Mouse (Mus musculus): ENCODE measurements around the gene Pak1ip1. TPM values are rescaled to one million over a fixed set of nuclear protein-coding genes. Genes with fewer than 3 reads are reported as not detected.

Gene Pak1ip1
- total RNA-seq, 2 experiments from 2014 or later: 41.6 to 44.1 TPM

GRCm38 (mm10) chr13:41016797-41017405 is 16.1 kb downstream of the Pak1ip1 start:
- no peak for TF ChIP-seq CTCF (conservative IDR thresholded peaks at IDR 0.05)
- peak overlapping the region; percentile 92 for H3K27ac ChIP-seq
- no peak for DNase-seq (ENCODE audit: low spot score in 2 of 2)
- peak overlapping the region; percentile 91 for H3K4me3 ChIP-seq

- no peak for TF ChIP-seq CTCF (conservative IDR thresholded peaks at IDR 0.05)
- H3K27ac ChIP-seq: no peak overlapping the region
- DNase-seq (ENCODE audit: low spot score in 2 of 2): no peak
- H3K4me3 ChIP-seq: no peak overlapping the region
Observed at GRCm38 (mm10) chr13:41017832-41018231, 17.0 kb downstream of the Pak1ip1 start.

GRCm38 (mm10) chr13:41018236-41018635 is 17.4 kb downstream of the Pak1ip1 start:
- no peak overlapping the region for H3K27ac ChIP-seq
- TF ChIP-seq CTCF (conservative IDR thresholded peaks at IDR 0.05): no peak
- no peak for DNase-seq (ENCODE audit: low spot score in 2 of 2)
- no peak overlapping the region for H3K4me3 ChIP-seq

GRCm38 (mm10) chr13:41018756-41019591 is 18.2 kb downstream of the Pak1ip1 start:
- no peak overlapping the region for H3K27ac ChIP-seq
- no peak for TF ChIP-seq CTCF (conservative IDR thresholded peaks at IDR 0.05)
- DNase-seq (ENCODE audit: low spot score in 2 of 2): no peak
- H3K4me3 ChIP-seq: no peak overlapping the region

- no peak overlapping the region for H3K27ac ChIP-seq
- TF ChIP-seq CTCF (conservative IDR thresholded peaks at IDR 0.05): no peak
- DNase-seq (ENCODE audit: low spot score in 2 of 2): no peak
- H3K4me3 ChIP-seq: no peak overlapping the region
Observed at GRCm38 (mm10) chr13:41020494-41020893, 19.7 kb downstream of the Pak1ip1 start.

GRCm38 (mm10) chr13:41021607-41022006 is 20.8 kb downstream of the Pak1ip1 start:
- no peak for TF ChIP-seq CTCF (conservative IDR thresholded peaks at IDR 0.05)
- Histone ChIP-seq H3K27ac (no peak overlapping the region), H3K4me3 (no peak overlapping the region)
- DNase-seq (ENCODE audit: low spot score in 2 of 2): no peak

GRCm38 (mm10) chr13:41022099-41022498 is 21.3 kb downstream of the Pak1ip1 start:
- no peak for TF ChIP-seq CTCF (conservative IDR thresholded peaks at IDR 0.05)
- DNase-seq (ENCODE audit: low spot score in 2 of 2): no peak
- no peak overlapping the region for H3K4me3 ChIP-seq
- no peak overlapping the region for H3K27ac ChIP-seq

- no peak overlapping the region for H3K4me3 ChIP-seq
- no peak for TF ChIP-seq CTCF (conservative IDR thresholded peaks at IDR 0.05)
- no peak for DNase-seq (ENCODE audit: low spot score in 2 of 2)
- no peak overlapping the region for H3K27ac ChIP-seq
Observed at GRCm38 (mm10) chr13:41030098-41030497, 29.3 kb downstream of the Pak1ip1 start.

- TF ChIP-seq CTCF (conservative IDR thresholded peaks at IDR 0.05): no peak
- no peak overlapping the region for H3K4me3 ChIP-seq
- no peak overlapping the region for H3K27ac ChIP-seq
- no peak for DNase-seq (ENCODE audit: low spot score in 2 of 2)
Observed at GRCm38 (mm10) chr13:41042511-41042910, 41.7 kb downstream of the Pak1ip1 start.

GRCm38 (mm10) chr13:41045901-41046300 is 45.1 kb downstream of the Pak1ip1 start:
- no peak for DNase-seq (ENCODE audit: low spot score in 2 of 2)
- H3K4me3 ChIP-seq: no peak overlapping the region
- H3K27ac ChIP-seq: no peak overlapping the region
- no peak for TF ChIP-seq CTCF (conservative IDR thresholded peaks at IDR 0.05)

- Histone ChIP-seq H3K4me3 (no peak overlapping the region), H3K27ac (no peak overlapping the region)
- peak; percentile 68 for TF ChIP-seq CTCF (conservative IDR thresholded peaks at IDR 0.05)
- no peak for DNase-seq (ENCODE audit: low spot score in 2 of 2)
Observed at GRCm38 (mm10) chr13:41047280-41047679, 46.5 kb downstream of the Pak1ip1 start.

GRCm38 (mm10) chr13:41051965-41052364 is 51.1 kb downstream of the Pak1ip1 start:
- no peak overlapping the region for H3K4me3 ChIP-seq
- DNase-seq (ENCODE audit: low spot score in 2 of 2): no peak
- H3K27ac ChIP-seq: no peak overlapping the region
- TF ChIP-seq CTCF (conservative IDR thresholded peaks at IDR 0.05): no peak

Other genes starting within 250 kb of the Pak1ip1 start
- 10 to 100 TPM; 16.3 to 17.0 TPM for gene Gcnt2, start 141.3 kb upstream of the Pak1ip1 start, total RNA-seq (2021)
- gene Tmem14c, start 15.3 kb downstream of the Pak1ip1 start, total RNA-seq (2021): 10 to 100 TPM; 55.5 to 59.4 TPM
- 1 to 10 TPM in 1 of 2 experiments, under 1 TPM in 1; 0.91 to 1.7 TPM for gene Mak, start 78.7 kb downstream of the Pak1ip1 start, total RNA-seq (2021)
- not detected for gene Gcm2, start 110.0 kb downstream of the Pak1ip1 start, total RNA-seq (2021)
- not detected for gene Sycp2l, start 113.3 kb downstream of the Pak1ip1 start, total RNA-seq (2021)
- gene Elovl2, start 219.4 kb downstream of the Pak1ip1 start, total RNA-seq (2021): 10 to 100 TPM; 16.2 to 16.9 TPM
- gene Smim13, start 248.8 kb downstream of the Pak1ip1 start, total RNA-seq (2021): 100 to 1,000 TPM; 141 to 143 TPM